Mouse (Mus musculus) kidney, embryonic 14.5 days (tissue): Measurements from ENCODE around the gene Fhit. TPM values are rescaled to one million over a fixed set of nuclear protein-coding genes. Genes with fewer than 3 reads are reported as not detected.

Experiments used
- ATAC-seq: fragments of 200-750 bp; cut with Nextera tagmentation; 2 replicates; pipeline ENCODE4 v1.8.0; 2017; ENCODE audit warnings: moderate number of reproducible peaks, mild to moderate bottlenecking, moderate TSS enrichment, moderate library complexity; ENCODE audit not compliant: low FRiP score, low TSS enrichment
- H3K27ac ChIP-seq: fragments of 300-500 bp; sonication (generic); 2 replicates; pipeline ENCODE4 v1.5.1; 2014; ENCODE audit warnings: low read depth, mild to moderate bottlenecking, low read length, moderate library complexity, mixed read lengths
- H3K27me3 ChIP-seq: fragments of 300-500 bp; sonication (generic); 2 replicates; pipeline ENCODE4 v1.6.1; 2014; ENCODE audit warnings: mild to moderate bottlenecking, low read length; ENCODE audit not compliant: control insufficient read depth, insufficient read depth
- H3K36me3 ChIP-seq: fragments of 300-500 bp; sonication (generic); 2 replicates; pipeline ENCODE4 v1.6.1; 2014; ENCODE audit warnings: low read length, mixed read lengths; ENCODE audit not compliant: control insufficient read depth, insufficient read depth
- H3K4me1 ChIP-seq: fragments of 300-500 bp; sonication (generic); 2 replicates; pipeline ENCODE4 v1.6.1; 2014; ENCODE audit warnings: low read length, mixed read lengths; ENCODE audit not compliant: control insufficient read depth, insufficient read depth
- H3K4me2 ChIP-seq: fragments of 300-500 bp; sonication (generic); replicated peaks from 2 replicates; pipeline ENCODE4 v1.6.1; 2014; ENCODE audit warnings: low read depth, mild to moderate bottlenecking, low read length
- H3K4me3 ChIP-seq: fragments of 300-500 bp; sonication (generic); 2 replicates; pipeline ENCODE4 v1.5.1; 2014; ENCODE audit warnings: mild to moderate bottlenecking, low read length
- H3K9ac ChIP-seq: fragments of 300-500 bp; sonication (generic); 2 replicates; pipeline ENCODE4 v1.6.1; 2014; ENCODE audit warnings: low read depth, mild to moderate bottlenecking, low read length, moderate library complexity
- H3K9me3 ChIP-seq: fragments of 300-500 bp; sonication (generic); 2 replicates; pipeline ENCODE4 v1.6.1; 2016; ENCODE audit warnings: low read length; ENCODE audit not compliant: control insufficient read depth
- WGBS: fragments of 180-500 bp; shearing (Covaris S2); extraction: QIAGEN DNeasy Blood & Tissue Kit; methylation state at CpG from one replicate; pipeline ENCODE4 v1.1.7; 2014; 5-methylcytosine and 5-hydroxymethylcytosine counted together
- polyA plus RNA-seq: library from polyadenylated mRNA; unstranded; fragments of >200 nt; fragmentation: Nextera tagmentation; extraction: Ambion mirVana; gene quantifications from 2 replicates; pipeline ENCODE4 v1.2.1, GENCODE M21; 2014

Fhit gene
- polyA plus RNA-seq, 1 experiment from 2014 or later: 7.0 TPM

DNA sequence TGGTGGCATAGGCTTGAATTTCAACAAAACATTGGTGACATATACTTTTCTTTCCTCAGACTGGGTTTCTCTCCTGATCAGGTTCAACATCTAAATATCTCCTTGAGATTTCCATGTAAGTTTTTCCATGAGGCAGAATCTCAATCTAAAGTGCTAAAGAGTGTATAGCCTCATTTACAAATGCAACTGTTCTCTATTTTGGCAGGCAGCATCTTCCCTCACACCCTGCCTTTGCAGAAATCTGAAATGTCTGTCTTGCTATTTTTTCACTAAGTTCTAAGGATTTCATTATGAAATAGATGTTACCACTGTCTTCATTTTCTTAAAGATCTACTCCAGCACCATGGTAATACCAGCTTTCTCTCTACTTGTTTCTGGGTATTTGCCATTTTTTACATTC is 1368.4 kb downstream of the Fhit start:
- Histone ChIP-seq H3K4me2 (no peak overlapping the region), H3K27me3 (no peaks in the 10 kb centered on the region), H3K27ac (no peak overlapping the region), H3K9me3 (no peaks in the 10 kb centered on the region), H3K4me3 (no peak overlapping the region), H3K4me1 (no peaks in the 10 kb centered on the region), H3K9ac (no peak overlapping the region), H3K36me3 (no peaks in the 10 kb centered on the region)
- ATAC-seq: no peak

DNA sequence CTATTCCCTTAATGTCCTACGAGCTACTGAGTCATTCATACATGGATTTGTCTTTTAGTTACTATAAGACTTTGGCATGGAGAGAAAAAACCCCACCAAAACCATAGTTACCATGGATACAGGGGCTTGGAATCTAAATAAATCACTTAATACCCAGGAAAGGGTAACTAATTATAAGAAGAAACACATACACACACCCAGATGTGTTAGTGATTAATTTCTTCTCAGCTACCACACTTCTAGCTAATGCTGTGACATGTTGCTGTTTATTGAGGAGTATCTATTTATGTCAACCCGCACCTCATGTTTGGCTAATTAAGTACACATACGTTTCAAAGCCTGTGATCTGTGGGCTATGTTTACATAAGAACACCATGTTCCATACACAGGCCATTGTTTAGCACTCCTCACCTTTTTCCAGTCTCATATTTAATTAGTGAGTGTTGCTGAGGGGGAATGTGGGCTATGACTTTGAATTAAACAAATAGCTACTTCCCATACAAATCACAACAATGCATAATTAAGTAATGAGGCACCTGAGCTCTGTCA is 1373.4 kb downstream of the Fhit start:
- H3K4me2 ChIP-seq: no peak overlapping the region
- no peaks in the 10 kb centered on the region for H3K27me3 ChIP-seq
- H3K36me3 ChIP-seq: no peaks in the 10 kb centered on the region
- H3K27ac ChIP-seq: no peak overlapping the region
- no peak overlapping the region for H3K4me3 ChIP-seq
- H3K9me3 ChIP-seq: no peaks in the 10 kb centered on the region
- 38% methylated on average over 3 of the region's 3 CpGs for WGBS
- no peaks in the 10 kb centered on the region for H3K4me1 ChIP-seq
- ATAC-seq: no peak
- no peak overlapping the region for H3K9ac ChIP-seq

DNA sequence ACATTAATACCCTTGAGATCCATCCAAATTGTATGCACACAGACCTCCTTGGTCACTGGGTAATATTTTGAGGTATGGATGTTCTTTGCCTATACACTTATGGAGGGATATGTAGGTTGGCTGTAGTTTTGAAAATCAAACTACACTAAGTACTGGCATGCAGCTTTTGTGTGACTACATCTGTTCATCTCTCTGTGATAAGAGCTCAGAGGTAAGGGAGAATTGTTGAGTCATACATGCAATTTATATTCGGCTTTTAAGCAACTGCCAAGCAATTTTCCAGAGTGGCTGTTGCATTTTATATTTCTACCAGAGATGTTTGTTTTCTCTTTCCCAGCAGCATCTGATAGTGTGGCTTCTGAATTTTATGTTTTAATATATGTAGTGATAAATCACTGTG is 1374.4 kb downstream of the Fhit start:
- no peak overlapping the region for H3K4me2 ChIP-seq
- no peak for ATAC-seq
- H3K36me3 ChIP-seq: no peaks in the 10 kb centered on the region

DNA sequence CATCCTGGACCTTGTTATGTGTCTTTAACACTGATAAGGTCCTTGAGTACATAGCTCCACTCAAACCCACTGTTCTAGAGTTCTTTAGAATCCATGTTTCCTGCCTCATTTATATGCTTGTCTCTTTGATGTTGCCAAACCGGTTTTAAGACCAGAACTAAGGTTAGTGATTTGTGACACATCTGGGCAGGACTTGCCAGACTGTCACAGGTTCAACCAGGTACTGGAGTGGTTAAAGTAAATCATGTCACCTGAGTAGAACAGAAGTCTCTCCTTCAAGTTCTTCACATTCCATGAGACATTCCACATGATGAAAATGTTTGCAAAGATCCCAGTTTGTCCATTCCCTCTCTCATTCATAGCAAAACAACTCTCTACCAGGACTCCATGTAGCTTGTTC is 1376.0 kb downstream of the Fhit start:
- WGBS: 42% methylated on average over 1 of the region's 1 CpGs

More for the DNA sequence above, 1374.4 kb downstream of the Fhit start:
- H3K4me3 ChIP-seq: no peak overlapping the region
- H3K9ac ChIP-seq: no peak overlapping the region
- H3K27me3 ChIP-seq: no peaks in the 10 kb centered on the region
- 81% methylated on average over 1 of the region's 1 CpGs for WGBS
- H3K27ac ChIP-seq: no peak overlapping the region
- H3K9me3 ChIP-seq: no peaks in the 10 kb centered on the region
- H3K4me1 ChIP-seq: no peaks in the 10 kb centered on the region

DNA sequence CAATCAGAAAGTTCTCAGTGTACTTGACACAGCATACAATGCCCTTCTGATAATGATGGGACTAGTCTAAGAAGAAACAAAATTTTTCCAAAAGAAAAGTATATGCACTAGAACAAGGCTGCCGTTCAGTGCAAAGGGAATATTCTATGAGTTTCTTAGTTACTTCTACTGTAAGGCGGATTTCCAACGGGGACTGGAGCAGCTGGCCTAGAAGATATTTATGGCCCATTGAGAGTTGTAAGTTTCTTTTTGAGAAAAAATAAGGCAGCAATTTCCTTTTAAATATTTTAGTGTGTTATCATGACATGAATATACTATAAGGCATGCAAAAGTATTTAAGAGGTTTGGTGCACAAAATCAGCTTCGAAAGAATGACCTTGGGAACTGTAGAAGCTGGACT is 1410.5 kb downstream of the Fhit start:
- 72% methylated on average over 4 of the region's 4 CpGs for WGBS
- no peak for ATAC-seq
- Histone ChIP-seq H3K4me3 (no peak overlapping the region), H3K4me1 (no peaks in the 10 kb centered on the region), H3K36me3 (no peaks in the 10 kb centered on the region), H3K4me2 (no peak overlapping the region), H3K27me3 (no peaks in the 10 kb centered on the region), H3K9me3 (no peaks in the 10 kb centered on the region), H3K27ac (no peak overlapping the region), H3K9ac (no peak overlapping the region)

More for the DNA sequence above, 1376.0 kb downstream of the Fhit start:
- no peak for ATAC-seq
- Histone ChIP-seq H3K9ac (no peak overlapping the region), H3K27ac (no peak overlapping the region), H3K4me2 (no peak overlapping the region), H3K27me3 (no peaks in the 10 kb centered on the region), H3K4me1 (no peaks in the 10 kb centered on the region), H3K9me3 (no peaks in the 10 kb centered on the region), H3K4me3 (no peak overlapping the region), H3K36me3 (no peaks in the 10 kb centered on the region)

DNA sequence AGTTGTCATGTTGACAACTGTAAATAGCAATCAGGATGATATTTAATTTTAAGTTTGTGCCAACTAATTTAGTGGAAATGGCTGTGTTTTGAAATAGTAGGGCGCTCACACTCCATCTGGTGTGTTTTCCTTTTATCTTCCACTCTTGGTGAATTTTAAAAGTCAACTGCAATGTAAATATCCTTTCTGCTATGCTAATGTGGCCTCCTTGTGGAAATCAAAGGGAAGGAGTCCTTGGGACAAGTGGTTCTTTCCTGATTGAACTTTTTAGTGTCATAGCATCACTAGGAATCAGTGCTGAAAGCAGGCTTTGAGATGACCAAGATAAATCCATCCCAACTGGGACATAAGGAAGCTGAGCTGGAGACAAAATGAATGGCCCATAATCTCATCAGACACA is 1413.1 kb downstream of the Fhit start:
- Histone ChIP-seq H3K9ac (no peak overlapping the region), H3K4me2 (no peak overlapping the region), H3K4me3 (no peak overlapping the region), H3K9me3 (no peaks in the 10 kb centered on the region), H3K27ac (no peak overlapping the region), H3K36me3 (no peaks in the 10 kb centered on the region), H3K4me1 (no peaks in the 10 kb centered on the region), H3K27me3 (no peaks in the 10 kb centered on the region)
- 85% methylated on average over 1 of the region's 1 CpGs for WGBS
- ATAC-seq: no peak

DNA sequence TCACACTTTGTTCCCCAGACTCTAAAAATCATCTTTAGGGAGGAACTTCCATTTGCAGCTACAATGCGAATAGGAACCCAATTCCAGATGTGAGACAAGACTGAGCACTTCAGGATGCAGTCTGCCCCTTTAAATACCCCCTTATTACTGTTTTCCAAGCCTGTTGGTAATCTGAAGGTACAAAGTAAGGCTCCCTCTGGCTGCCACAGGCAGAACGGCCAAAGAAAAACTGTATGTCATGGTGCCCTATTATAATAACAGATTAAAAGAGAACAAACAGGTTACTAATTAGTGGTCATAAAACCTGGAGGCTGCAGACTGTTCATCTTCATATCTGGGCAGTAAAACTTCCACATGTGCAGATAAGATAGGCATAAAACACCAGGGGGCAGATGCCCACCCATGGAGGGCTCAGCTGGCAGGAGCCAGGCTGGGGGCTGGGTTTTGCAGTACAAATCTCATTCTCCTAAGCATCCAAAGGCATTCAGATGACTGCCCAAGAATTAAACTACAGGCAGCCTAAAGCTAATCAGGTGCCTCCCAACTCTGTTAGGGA is 1439.8 kb downstream of the Fhit start:
- no peak for ATAC-seq
- no peaks in the 10 kb centered on the region for H3K4me1 ChIP-seq
- 54% methylated on average over 2 of the region's 2 CpGs for WGBS

DNA sequence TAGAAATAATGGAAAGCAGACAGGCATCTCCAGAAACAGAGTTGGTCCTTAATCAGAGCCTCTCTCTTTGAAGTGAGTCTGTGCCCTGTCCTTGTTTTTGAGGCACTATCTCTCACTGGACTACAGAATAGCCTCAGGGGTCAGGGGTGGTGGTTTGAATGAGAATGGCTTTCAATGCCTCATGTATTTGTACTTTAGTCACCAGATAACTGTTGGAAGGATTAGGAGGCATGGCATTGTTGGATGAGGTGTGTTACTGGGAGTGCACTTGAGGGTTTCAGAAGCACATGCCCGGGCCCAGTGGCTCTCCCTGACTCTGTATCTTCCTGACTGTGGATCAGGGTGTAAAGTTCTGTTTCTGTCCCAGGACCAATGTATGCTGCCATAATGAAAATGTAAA is 1463.2 kb downstream of the Fhit start:
- Histone ChIP-seq H3K4me1 (no peaks in the 10 kb centered on the region), H3K9ac (no peak overlapping the region), H3K36me3 (no peaks in the 10 kb centered on the region), H3K27ac (no peak overlapping the region), H3K4me2 (no peak overlapping the region), H3K27me3 (no peaks in the 10 kb centered on the region), H3K9me3 (no peaks in the 10 kb centered on the region), H3K4me3 (no peak overlapping the region)
- 95% methylated on average over 1 of the region's 1 CpGs for WGBS
- no peak for ATAC-seq

More for the DNA sequence above, 1439.8 kb downstream of the Fhit start:
- Histone ChIP-seq H3K4me3 (no peak overlapping the region), H3K9ac (no peak overlapping the region), H3K9me3 (peaks cover 3% of the 10 kb centered on the region; the same call in 1 of the 2 replicates), H3K4me2 (no peak overlapping the region), H3K27ac (no peak overlapping the region), H3K36me3 (no peaks in the 10 kb centered on the region), H3K27me3 (no peaks in the 10 kb centered on the region)

DNA sequence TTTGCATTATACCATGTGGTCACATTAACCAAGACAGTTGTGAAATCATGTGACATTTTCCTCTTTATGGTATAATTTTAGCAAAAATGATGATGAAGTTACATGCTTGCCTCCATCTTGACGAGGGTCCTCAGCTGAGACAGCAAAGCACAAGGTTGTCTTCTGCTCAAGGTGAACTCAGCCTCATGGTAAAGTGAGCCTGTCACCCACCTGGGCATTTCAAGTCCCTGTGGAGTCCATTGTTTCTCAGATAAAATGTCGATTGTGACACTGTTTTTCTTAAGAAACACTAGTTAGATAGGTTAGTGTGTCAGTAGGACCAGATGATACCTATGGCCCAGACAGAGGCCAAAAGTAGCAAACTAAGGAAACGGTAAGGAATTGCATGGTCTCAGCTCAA is 1464.7 kb downstream of the Fhit start:
- H3K36me3 ChIP-seq: no peaks in the 10 kb centered on the region
- 76% methylated on average over 3 of the region's 3 CpGs for WGBS

More for the DNA sequence above, 1464.7 kb downstream of the Fhit start:
- no peak for ATAC-seq
- H3K4me2 ChIP-seq: no peak overlapping the region
- no peaks in the 10 kb centered on the region for H3K9me3 ChIP-seq
- no peak overlapping the region for H3K4me3 ChIP-seq
- H3K27me3 ChIP-seq: no peaks in the 10 kb centered on the region
- no peak overlapping the region for H3K9ac ChIP-seq
- H3K27ac ChIP-seq: no peak overlapping the region
- no peaks in the 10 kb centered on the region for H3K4me1 ChIP-seq
